Mouse (Mus musculus) cerebellum, postnatal 10 days (tissue): ENCODE data around the gene Gtf2a1l.

Experiments used
- DNase-seq, 2 experiments: peaks; one replicate each; pipeline ENCODE4 v3.0.0; 2021; ENCODE audit warnings: mixed read lengths in 2 of 2

Gene Gtf2a1l

DNA sequence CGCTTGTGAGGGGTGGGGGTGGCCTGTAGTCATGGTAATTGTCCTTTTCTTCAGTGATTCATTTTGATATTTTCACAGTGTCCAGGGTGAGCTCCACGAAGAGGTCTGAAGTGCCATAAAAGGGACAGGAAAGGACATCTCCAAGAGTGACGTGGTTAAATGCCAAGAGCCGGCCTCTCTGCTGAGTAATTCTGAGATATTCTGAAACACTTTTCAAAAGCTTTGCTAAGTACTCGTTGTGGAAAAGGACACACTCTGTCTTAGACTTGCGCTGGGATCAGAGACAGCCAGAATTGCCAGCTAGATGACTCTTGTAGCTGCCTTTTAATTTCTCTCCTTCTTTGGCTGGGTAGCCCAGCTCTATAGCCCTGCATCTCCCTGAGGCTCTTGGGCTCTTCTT is 9.9 kb upstream of the Gtf2a1l start:
- no peak for DNase-seq

DNA sequence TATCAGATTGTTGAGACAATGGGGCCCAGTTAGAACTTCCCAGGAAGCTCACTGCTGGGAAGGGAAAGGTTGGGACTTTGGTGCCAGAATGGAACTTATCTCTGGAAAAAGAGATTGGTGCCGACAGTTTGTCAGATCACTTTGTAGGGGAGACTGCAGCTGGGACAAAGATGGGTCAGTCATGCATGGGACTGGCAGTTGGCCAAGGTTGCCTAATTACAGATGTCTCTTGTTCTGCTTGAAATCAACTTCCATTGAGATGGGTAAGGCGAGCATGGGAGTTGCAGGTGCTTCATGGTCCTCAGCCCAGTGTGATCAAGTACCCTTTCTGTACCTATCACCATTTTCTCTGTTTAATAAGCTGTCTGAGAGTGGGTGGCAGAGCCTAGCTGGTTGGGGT is 2.4 kb upstream of the Gtf2a1l start:
- peak; percentile 42 to 55 for DNase-seq

DNA sequence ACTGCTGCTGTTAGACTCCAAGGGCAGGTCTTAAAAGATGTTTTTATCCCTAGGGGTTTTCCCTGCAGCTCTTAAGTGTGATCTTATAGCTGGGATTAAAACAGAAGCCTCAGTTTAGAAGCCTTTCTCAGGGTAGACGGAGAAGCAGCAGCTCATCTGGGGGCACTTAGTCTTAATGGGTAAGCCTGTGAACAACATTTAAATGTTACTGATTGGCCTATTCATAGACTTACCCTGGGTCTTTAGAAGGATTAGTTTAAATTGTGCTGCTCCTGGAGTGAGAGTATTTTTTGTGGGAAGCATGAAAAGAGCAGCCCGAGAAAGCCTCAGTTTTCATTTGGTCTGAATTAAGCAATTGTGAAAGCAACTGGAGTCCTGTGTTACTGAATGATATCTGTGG is 1.5 kb downstream of the Gtf2a1l start:
- DNase-seq, result no peak

DNA sequence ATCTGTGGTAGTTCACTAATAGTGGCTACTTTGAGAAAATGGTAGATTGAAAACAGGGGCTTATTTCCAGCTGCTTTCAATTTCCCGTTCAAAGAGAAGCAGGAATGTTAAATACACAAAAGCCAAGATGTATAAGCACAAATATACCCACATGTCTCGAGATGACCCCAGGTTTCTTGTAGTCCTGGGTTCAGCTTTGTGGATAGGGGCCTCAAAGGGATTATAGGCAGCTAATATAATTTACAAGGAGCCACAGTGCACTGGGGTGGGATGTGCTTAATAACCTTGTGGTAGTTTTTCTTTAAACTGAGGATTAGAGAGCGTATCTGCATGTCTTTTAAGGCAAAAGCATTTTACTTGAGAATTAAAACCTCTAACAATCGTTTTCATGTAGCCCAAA is 2.3 kb downstream of the Gtf2a1l start:
- DNase-seq, result no peak

DNA sequence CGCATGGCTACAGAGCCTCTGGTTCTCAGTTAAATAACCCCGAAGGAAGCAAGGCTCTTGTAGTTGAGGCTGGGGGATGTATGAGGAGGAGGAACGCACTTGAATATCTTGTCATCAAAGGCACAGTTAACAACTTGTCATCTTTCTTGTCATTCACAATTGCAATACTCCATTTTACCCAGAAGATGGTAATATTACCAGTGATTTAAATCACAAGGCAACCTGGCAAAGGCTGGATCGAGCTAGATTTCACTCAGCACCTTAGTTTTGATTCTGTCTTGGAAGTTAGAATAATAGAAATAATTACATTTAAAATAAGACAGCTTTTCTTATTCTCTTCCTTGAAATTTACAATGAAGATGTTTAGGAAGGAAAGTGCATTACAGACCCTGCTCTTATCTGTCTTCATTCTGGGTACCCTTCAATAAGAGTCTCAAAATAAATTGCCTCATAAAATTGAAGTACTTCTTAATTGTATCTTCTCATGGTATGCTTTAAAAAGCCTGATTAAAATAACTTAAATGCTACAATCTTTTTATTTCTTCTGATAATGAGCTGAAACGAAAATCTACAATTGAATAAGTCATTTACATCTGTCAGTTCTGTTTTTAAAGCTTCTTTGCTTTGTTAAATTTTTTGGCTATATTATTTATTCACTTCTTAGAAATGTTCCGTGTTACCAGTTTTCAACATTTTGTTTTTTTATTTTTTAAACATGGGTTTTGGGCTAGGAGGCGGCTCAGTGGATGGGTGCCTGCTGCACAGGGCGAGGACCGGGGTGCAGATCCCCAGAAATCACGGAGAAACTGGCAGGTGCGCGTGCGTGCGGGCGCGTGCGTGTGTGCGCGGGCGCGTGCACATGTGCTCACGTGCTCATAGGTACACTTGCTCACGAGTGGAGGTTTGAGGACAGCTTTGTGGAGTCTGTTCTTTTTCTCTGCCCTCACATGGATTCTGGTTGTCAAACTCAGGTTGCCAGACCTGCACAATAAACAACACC is 7.2 kb downstream of the Gtf2a1l start:
- no peak for DNase-seq

DNA sequence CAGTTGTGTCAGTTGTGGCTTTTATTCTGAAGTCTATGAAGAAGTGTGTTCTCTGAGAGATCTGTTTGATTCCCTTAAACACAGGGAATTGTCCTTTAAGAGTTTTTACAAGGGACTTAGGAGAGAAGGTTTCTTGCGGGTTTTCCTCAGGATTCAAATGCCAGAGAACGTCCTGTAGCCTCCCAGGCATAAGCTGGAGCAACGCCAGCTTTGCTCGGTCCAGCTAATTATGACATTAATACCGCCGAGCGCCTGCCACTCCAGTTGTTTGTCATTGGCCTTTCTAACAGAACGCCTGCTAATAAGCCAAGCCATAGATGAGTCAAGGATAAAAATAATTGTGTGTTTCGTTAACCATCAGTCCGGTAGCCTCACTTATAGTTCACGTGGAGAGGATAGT is 19.8 kb downstream of the Gtf2a1l start:
- peak; percentile 56 to 60 for DNase-seq

DNA sequence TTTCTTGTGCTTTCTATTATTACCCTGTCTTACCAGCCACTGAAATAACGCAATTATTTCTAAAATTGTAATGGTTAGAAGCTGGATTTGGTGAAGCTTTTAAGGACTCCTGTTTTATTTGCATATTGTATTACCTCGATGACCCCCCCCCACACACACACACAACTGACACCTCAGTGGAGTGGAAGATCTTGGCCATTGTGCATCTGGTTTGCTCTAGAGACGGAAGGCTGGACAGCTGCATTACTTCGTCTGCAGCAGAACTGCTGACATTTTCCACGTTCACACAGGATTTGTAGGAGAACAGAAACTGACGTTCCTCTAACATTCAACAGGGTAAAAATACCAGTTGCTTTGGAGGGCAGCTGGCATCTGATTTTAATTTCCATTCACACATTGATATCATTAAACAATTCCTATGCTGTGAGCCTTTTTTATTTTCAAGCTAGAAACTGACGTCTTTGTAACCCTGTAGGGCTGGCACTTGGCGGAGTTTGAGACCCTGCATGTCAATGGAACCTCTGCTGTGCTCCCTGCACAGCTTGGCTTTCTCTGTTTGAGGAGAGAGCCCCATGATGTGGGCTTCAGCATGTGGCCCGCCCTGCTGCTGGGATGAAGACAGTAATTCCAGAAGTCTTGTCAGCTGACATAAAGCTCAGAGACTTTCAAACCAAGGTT is 28.3 kb downstream of the Gtf2a1l start:
- no peak for DNase-seq

DNA sequence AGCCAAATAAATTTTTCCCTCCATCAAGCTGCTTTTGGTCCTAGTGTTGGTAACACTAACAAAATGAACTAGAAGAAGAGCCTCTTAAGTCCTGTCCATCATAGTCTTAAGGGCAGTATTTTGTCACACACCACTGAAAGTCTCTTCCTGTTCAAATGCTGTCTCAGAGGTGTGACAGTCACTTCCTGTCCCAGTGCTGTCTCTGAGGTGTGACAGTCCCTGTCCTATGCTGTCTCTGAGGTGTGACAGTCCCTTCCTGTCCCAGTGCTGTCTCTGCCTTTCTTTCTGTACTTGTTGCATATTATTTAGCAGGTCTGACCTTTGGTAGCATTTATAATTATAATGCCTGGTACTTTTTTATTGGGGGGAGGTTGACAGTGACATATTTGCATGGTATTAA is 32.4 kb downstream of the Gtf2a1l start:
- DNase-seq, result no peak

DNA sequence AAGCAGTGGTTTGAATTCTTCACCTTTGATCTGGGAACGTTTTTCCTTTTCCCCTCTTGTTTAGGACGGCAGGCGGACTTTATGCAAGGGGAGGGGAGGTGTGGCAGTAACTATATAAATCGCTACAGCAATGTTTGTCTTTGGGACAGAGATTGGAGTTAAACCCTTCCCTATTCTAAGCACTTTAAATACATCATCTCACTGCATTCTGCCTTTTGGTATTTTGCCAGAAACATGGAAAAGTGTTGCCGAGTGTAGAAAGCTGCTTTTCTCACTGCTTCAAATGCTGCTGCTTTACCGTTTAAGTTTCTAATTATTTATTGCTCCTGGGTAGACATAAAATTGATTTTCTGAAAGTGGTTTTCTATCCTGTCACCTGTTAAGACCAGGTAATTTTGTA is 33.9 kb downstream of the Gtf2a1l start:
- no peak for DNase-seq

DNA sequence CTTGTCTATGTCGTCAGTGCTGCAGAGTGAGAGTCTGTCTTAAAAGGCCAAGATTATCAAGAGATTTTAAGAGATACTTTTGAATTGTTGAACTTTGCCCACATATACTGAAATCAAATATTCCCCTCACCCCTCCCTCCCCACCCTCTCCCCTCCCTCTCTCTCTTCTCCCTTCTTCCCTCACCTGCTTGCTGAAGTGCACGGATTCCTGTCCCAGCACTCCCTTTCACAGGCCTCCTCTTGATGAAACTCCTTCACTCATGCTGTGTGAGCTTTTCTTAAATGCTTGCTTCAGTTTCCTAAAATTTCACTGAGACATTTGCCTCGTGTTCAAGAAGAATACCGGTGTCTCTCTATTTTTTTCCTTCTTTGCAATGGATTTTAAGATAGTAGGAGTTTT is 34.7 kb downstream of the Gtf2a1l start:
- no peak for DNase-seq

DNA sequence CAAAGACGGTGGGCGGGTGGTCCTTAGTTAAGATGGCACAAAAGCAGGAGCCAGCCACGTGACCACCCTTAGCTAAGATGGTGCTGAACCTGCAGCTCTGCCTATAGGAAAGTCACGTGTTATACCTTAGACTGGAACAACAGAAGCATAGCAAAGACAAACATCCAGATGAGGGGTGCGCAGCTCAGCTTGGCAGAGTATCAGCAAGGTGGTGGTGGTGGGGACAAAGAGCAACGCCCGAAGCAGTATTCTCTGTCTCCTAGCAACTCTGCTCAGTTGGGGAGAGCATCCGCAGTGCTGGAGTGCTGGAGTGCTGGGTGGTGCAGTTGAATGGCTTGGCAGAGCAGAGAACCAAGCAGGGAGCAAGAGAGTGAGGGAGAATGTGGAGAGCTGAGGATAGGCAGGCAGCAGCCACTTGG is 37.8 kb downstream of the Gtf2a1l start:
- no peak for DNase-seq

DNA sequence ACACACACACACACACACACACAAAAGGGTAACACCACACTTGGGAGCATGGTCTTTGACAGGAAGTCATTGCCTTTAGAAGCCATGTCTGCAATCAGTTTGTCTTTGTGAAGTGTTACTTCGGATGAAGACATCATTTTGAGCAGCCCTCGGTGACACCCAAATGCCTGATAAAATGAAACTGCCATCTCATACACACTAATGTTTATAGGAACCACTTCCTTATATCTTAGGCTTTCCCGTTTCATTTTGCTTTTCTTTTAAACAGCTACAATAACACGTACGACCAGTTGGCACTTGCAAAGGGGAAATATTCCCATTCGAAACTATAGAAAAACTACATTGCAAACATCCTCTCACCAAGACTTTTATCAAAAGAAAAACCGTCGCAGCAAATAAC is 81.2 kb downstream of the Gtf2a1l start:
- no peak for DNase-seq

DNA sequence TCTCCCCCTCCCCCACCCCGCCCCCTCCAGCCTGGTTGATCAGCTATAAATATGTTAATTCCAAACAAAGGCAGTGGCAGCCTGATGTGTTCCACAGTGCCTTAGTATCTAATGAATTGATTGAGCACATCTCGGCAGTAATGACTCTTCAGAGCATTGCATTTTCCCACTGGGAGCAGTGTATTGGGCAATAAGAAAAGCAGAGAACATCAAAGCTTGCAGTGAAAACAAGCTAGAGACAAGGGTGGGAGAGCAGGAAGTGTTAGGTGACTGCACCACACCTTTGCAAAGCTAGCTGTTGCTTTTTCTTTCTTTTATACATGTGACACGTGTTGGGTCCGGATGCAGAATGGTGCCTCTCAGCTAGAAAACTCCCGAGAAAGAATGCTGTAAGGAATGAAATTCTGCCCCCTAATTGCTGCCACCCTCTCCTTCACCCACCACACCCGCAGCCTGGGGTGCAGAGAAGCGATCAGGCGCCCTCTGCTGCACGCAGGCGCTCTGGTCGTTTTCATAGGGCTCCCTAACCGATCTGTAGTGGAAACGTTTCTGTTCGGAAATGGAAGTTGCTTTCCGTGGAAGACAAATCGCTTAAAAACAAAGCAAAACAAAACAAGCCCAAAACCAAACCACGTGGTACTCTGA is 84.5 kb downstream of the Gtf2a1l start:
- DNase-seq, result peak; percentile 63 to 67

DNA sequence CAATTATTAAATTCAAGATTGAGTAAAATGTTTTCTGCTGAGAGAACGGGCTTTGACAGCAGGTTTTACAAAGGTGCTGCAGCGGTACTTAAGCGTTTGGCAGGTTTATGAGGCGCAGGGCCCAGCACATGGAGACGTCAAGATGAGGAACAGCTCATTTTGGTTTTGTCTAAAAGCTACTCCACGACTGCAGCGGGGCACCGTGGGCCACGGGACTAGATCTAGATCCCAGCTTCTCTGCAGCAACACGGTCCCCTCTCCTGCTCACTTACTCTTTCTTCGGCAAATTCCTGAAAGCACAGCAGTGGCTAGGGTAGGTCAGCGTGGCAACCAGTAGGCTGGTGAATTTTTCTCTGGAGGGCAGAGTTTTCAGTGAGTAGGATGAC is 85.0 kb downstream of the Gtf2a1l start:
- DNase-seq, result peak in 1 of 2 experiments; percentile 17

DNA sequence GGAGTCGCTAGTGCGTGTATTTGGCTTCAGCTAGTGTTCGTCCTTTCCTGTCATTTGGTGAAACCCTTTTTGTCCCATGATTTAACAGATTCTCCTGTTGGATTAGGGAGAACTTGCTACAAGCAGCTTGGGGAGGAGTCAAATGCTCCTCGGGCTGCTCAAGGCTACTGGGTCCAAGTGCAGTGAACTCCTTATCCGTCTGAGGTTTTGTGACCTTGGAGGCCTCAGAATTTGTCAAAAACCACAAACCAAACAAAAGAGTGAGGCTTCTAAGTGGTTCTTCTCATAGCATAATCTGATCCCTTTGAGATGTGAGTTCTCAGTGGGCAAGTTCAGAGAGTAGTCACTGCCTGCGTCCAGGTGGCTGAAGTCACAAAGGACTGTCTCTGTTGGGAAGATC is 87.3 kb downstream of the Gtf2a1l start:
- no peak for DNase-seq

DNA sequence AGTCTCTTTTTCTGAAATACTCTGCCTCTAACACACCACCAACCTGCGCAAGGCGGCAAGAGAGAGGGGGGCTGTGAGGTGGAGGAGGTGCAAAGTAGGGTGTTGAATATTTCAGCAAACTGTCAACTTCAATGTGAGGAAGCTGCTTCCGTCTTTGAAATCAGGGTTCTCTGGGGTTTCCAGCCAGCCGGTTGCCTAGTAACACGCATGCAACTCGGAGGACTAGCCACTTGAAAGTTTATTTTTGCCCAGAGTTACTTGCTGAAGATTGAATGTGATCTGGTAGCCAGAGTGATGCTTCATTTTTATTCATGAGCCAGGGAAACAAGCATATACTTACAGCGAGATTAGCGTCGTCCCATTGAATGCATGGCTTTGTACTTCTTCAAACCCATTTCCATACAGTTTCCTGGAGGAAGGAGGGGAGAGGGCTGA is 89.6 kb downstream of the Gtf2a1l start:
- DNase-seq, result no peak

DNA sequence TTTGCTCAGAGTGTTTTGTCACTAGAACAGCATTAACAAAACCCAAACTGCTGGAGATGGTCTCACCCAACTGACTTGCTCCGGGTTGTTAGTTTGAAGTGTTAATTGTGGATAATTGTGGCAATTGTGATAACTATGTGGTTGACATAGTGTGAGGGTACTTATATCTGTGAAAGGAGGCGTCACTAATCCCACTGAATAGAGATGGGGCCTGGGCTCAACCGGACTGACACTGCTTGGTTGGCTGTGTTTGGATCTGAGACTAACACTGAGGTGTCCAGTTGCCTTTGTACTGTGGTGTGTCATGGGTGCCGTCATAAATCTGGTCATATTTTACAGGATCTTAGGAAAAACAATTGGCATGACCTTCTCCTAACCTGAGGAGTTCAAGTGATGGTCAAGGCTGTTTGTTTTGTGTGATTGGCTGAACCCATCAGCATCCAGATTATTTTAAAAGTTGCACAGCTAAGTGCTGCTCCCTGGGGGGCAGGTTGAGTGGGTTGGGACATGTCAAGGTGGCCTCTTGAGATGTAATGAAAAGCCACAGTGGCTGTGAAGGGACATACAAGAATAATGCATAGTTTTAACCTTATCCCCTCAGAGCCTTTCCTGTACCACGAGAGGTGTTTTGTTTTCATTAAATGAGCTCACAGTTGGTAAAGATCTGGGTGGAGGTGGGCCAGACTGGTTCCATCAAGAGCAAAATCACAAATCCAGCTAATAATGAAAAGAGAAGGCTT is 95.1 kb downstream of the Gtf2a1l start:
- no peak for DNase-seq

DNA sequence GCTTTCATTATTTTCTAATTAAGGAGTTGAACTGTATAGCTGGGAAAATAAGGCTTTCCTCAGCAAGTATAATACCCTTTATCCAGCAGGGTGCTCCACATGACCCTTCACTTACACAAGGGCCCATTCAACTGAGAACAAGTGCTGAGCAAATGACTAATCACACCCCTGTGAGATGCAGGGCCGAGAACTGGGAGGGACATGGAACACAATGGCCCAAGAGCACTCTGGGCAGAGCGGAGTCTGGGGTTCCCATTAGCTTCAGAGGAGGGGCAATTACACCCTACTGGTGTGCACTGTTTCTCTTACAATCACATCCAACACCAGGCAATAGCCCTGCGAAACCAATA is 95.7 kb downstream of the Gtf2a1l start:
- DNase-seq, result no peak
